Mouse (Mus musculus): Measurements from ENCODE around the gene Tmem102.

DNA sequence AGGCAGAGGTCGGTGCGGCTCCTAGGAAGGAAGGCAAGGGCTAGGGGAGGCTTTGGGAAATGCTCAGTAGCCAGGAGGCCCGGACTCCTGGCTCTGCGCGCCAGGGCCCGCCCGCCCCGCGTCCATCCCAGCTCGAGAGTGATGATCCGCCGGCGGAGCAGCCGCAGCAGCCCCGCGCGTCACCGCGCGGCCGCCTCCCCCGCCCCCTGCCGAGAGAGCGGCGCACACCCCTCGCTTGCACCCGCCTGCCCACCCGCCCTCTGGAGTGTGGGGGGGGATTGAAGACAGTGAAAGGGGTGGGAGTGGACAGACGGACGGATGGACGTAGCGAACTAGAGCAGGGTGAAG is 32.2 kb upstream of the Tmem102 start, which contains the start of gene Nlgn2:
- TF ChIP-seq CTCF (IDR thresholded peaks at IDR 0.05; ENCODE audit: low read depth, low read length) (no peak), TAL1 (conservative IDR thresholded peaks at IDR 0.05; ENCODE audit: low read depth, low read length) (no peak), GATA1 (IDR thresholded peaks at IDR 0.05; ENCODE audit: borderline replicate concordance, low read length) (no peak), POLR2AphosphoS5 (IDR thresholded peaks at IDR 0.05; ENCODE audit: insufficient replicate concordance, low read depth, low read length) (no peak), GATA2 (IDR thresholded peaks at IDR 0.05; ENCODE audit: borderline replicate concordance, low read depth, low read length) (no peak)
